Mouse (Mus musculus) bone marrow macrophage, adult 2 months (primary cell): ENCODE data around the gene Gm44511.

Experiments
- CTCF ChIP-seq: IDR thresholded peaks from 2 replicates; pipeline ENCODE4 v1.5.1; 2012; ENCODE audit warnings: low read depth, mild to moderate bottlenecking, low read length, moderate library complexity
- POLR2A ChIP-seq: IDR thresholded peaks from 2 replicates; pipeline ENCODE4 v1.6.1; 2012; ENCODE audit warnings: mild to moderate bottlenecking, low read depth, low read length, borderline replicate concordance

GRCm38 (mm10) chr6:128847401-128847800 is 21.3 kb upstream of the Gm44511 start:
- no peak for TF ChIP-seq CTCF
- no peak for TF ChIP-seq POLR2A
